Mouse (Mus musculus) intestine, embryonic 15.5 days (tissue): ENCODE results near the gene Agt. TPM values are rescaled to one million over a fixed set of nuclear protein-coding genes. Genes with fewer than 3 reads are reported as not detected.

Experiments
- ATAC-seq: fragments of 200-750 bp; cut with Nextera tagmentation; 2 replicates; pipeline ENCODE4 v1.8.0; 2017; ENCODE audit warnings: moderate TSS enrichment, moderate library complexity
- H3K27ac ChIP-seq: fragments of 300-500 bp; sonication (generic); 2 replicates; pipeline ENCODE4 v1.5.1; 2015; ENCODE audit warnings: mild to moderate bottlenecking, inconsistent platforms
- H3K27me3 ChIP-seq: fragments of 300-500 bp; sonication (generic); replicated peaks from 2 replicates; pipeline ENCODE4 v1.6.1; 2015; ENCODE audit warnings: inconsistent platforms
- H3K36me3 ChIP-seq: fragments of 300-500 bp; sonication (generic); 2 replicates; pipeline ENCODE4 v1.6.1; 2015; ENCODE audit warnings: inconsistent platforms
- H3K4me1 ChIP-seq: fragments of 300-500 bp; sonication (generic); replicated peaks from 2 replicates; pipeline ENCODE4 v1.6.1; 2015; ENCODE audit warnings: inconsistent platforms
- H3K4me2 ChIP-seq: fragments of 300-500 bp; sonication (generic); replicated peaks from 2 replicates; pipeline ENCODE4 v1.6.1; 2015; ENCODE audit warnings: mild to moderate bottlenecking, inconsistent platforms
- H3K4me3 ChIP-seq: fragments of 300-500 bp; sonication (generic); replicated peaks from 2 replicates; pipeline ENCODE4 v1.5.1; 2015; ENCODE audit warnings: inconsistent platforms
- H3K9ac ChIP-seq: fragments of 300-500 bp; sonication (generic); 2 replicates; pipeline ENCODE4 v1.6.1; 2015; ENCODE audit warnings: inconsistent platforms
- H3K9me3 ChIP-seq: fragments of 300-500 bp; sonication (generic); 2 replicates; pipeline ENCODE4 v1.6.1; 2016; ENCODE audit warnings: inconsistent platforms
- WGBS: fragments of 180-500 bp; shearing (Covaris S2); methylation state at CpG from one replicate; pipeline ENCODE4 v1.1.7; 2015; 5-methylcytosine and 5-hydroxymethylcytosine counted together
- polyA plus RNA-seq: library from polyadenylated mRNA; unstranded; fragments of >200 nt; fragmentation: Nextera tagmentation; extraction: Ambion mirVana; gene quantifications from 2 replicates; pipeline ENCODE4 v1.2.1, GENCODE M21; 2015

Agt gene
- polyA plus RNA-seq, 1 experiment from 2014 or later: 4.1 TPM

GRCm38 (mm10) chr8:124547269-124547668 lies 22.2 kb downstream of the Agt start:
- 47% methylated on average over 11 of the region's 11 CpGs for WGBS
- no peak overlapping the region for H3K4me3 ChIP-seq
- H3K27me3 ChIP-seq: no peaks in the 10 kb centered on the region
- no peaks in the 10 kb centered on the region for H3K9me3 ChIP-seq
- no peak overlapping the region for H3K9ac ChIP-seq
- ATAC-seq: 0 out of 2 replicates have a peak, but pooled peaks have one; percentile 25
- H3K4me2 ChIP-seq: no peak overlapping the region
- no peak overlapping the region for H3K27ac ChIP-seq
- H3K4me1 ChIP-seq: no peaks in the 10 kb centered on the region
- peaks cover 59% of the 10 kb centered on the region for H3K36me3 ChIP-seq

- H3K4me1 ChIP-seq: no peaks in the 10 kb centered on the region
- ATAC-seq: no peak
- 91% methylated on average over 7 of the region's 7 CpGs for WGBS
- H3K9me3 ChIP-seq: no peaks in the 10 kb centered on the region
- H3K4me3 ChIP-seq: no peak overlapping the region
- H3K4me2 ChIP-seq: no peak overlapping the region
- H3K27me3 ChIP-seq: no peaks in the 10 kb centered on the region
- peaks cover 54% of the 10 kb centered on the region for H3K36me3 ChIP-seq
- H3K9ac ChIP-seq: no peak overlapping the region
- H3K27ac ChIP-seq: no peak overlapping the region
Observed at GRCm38 (mm10) chr8:124546815-124547214, 22.7 kb downstream of the Agt start.

GRCm38 (mm10) chr8:124546371-124546770 lies 23.1 kb downstream of the Agt start:
- H3K4me3 ChIP-seq: no peak overlapping the region
- H3K9me3 ChIP-seq: no peaks in the 10 kb centered on the region
- H3K4me2 ChIP-seq: no peak overlapping the region
- WGBS: 94% methylated on average over 6 of the region's 6 CpGs
- H3K4me1 ChIP-seq: no peaks in the 10 kb centered on the region
- H3K27ac ChIP-seq: no peak overlapping the region
- no peak overlapping the region for H3K9ac ChIP-seq
- H3K27me3 ChIP-seq: no peaks in the 10 kb centered on the region
- peaks cover 51% of the 10 kb centered on the region for H3K36me3 ChIP-seq
- no peak for ATAC-seq

GRCm38 (mm10) chr8:124543272-124543671 lies 26.2 kb downstream of the Agt start:
- no peak overlapping the region for H3K9ac ChIP-seq
- ATAC-seq: no peak
- no peak overlapping the region for H3K4me2 ChIP-seq
- H3K4me1 ChIP-seq: 0 out of 2 replicates have a peak, but pooled peaks cover 3% of the 10 kb centered on the region
- H3K27ac ChIP-seq: no peak overlapping the region
- H3K36me3 ChIP-seq: peaks cover 50% of the 10 kb centered on the region
- WGBS: 97% methylated on average over 5 of the region's 5 CpGs
- no peaks in the 10 kb centered on the region for H3K9me3 ChIP-seq
- H3K27me3 ChIP-seq: no peaks in the 10 kb centered on the region
- no peak overlapping the region for H3K4me3 ChIP-seq

- peaks cover 50% of the 10 kb centered on the region for H3K36me3 ChIP-seq
Observed at GRCm38 (mm10) chr8:124542001-124542400, 27.5 kb downstream of the Agt start.

GRCm38 (mm10) chr8:124540906-124541305 lies 28.6 kb downstream of the Agt start:
- Histone ChIP-seq H3K9me3 (no peaks in the 10 kb centered on the region), H3K36me3 (peaks cover 47% of the 10 kb centered on the region), H3K9ac (no peak overlapping the region), H3K4me1 (0 out of 2 replicates have a peak, but pooled peaks cover 3% of the 10 kb centered on the region), H3K4me3 (no peak overlapping the region), H3K27me3 (no peaks in the 10 kb centered on the region), H3K4me2 (no peak overlapping the region; the same call in 1 of the 2 replicates), H3K27ac (no peak overlapping the region)
- 74% methylated on average over 12 of the region's 12 CpGs for WGBS
- peak; percentile 91 for ATAC-seq

More at GRCm38 (mm10) chr8:124542001-124542400, 27.5 kb downstream of the Agt start:
- no peak for ATAC-seq
- Histone ChIP-seq H3K27me3 (no peaks in the 10 kb centered on the region), H3K4me2 (no peak overlapping the region), H3K4me3 (no peak overlapping the region), H3K9ac (no peak overlapping the region), H3K9me3 (no peaks in the 10 kb centered on the region), H3K27ac (no peak overlapping the region), H3K4me1 (0 out of 2 replicates have a peak, but pooled peaks cover 3% of the 10 kb centered on the region)
- WGBS: 93% methylated on average over 4 of the region's 4 CpGs

GRCm38 (mm10) chr8:124535451-124535850 lies 34.1 kb downstream of the Agt start:
- Histone ChIP-seq H3K9me3 (no peaks in the 10 kb centered on the region), H3K9ac (no peak overlapping the region), H3K27me3 (no peaks in the 10 kb centered on the region), H3K4me3 (no peak overlapping the region), H3K27ac (no peak overlapping the region), H3K36me3 (peaks cover 36% of the 10 kb centered on the region), H3K4me2 (no peak overlapping the region), H3K4me1 (0 out of 2 replicates have a peak, but pooled peaks cover 2% of the 10 kb centered on the region)
- 84% methylated on average over 5 of the region's 5 CpGs for WGBS
- no peak for ATAC-seq

- 93% methylated on average over 3 of the region's 3 CpGs for WGBS
- no peaks in the 10 kb centered on the region for H3K27me3 ChIP-seq
- ATAC-seq: no peak
- peaks cover 34% of the 10 kb centered on the region for H3K36me3 ChIP-seq
- no peak overlapping the region for H3K9ac ChIP-seq
- no peaks in the 10 kb centered on the region for H3K9me3 ChIP-seq
- no peaks in the 10 kb centered on the region for H3K4me1 ChIP-seq
- H3K4me3 ChIP-seq: no peak overlapping the region
- H3K4me2 ChIP-seq: no peak overlapping the region
- no peak overlapping the region for H3K27ac ChIP-seq
Observed at GRCm38 (mm10) chr8:124532626-124533025, 36.9 kb downstream of the Agt start.

GRCm38 (mm10) chr8:124530996-124531395 lies 38.5 kb downstream of the Agt start:
- H3K9ac ChIP-seq: no peak overlapping the region
- no peaks in the 10 kb centered on the region for H3K9me3 ChIP-seq
- WGBS: 88% methylated on average over 4 of the region's 4 CpGs
- H3K27me3 ChIP-seq: no peaks in the 10 kb centered on the region
- H3K4me3 ChIP-seq: no peak overlapping the region
- H3K27ac ChIP-seq: no peak overlapping the region
- H3K36me3 ChIP-seq: peaks cover 45% of the 10 kb centered on the region
- H3K4me1 ChIP-seq: no peaks in the 10 kb centered on the region
- ATAC-seq: no peak
- H3K4me2 ChIP-seq: no peak overlapping the region

GRCm38 (mm10) chr8:124530556-124530955 lies 39.0 kb downstream of the Agt start:
- Histone ChIP-seq H3K9ac (no peak overlapping the region), H3K27me3 (no peaks in the 10 kb centered on the region), H3K4me1 (no peaks in the 10 kb centered on the region), H3K9me3 (no peaks in the 10 kb centered on the region), H3K36me3 (peaks cover 50% of the 10 kb centered on the region), H3K4me3 (no peak overlapping the region), H3K27ac (no peak overlapping the region), H3K4me2 (no peak overlapping the region)
- WGBS: 94% methylated on average over 7 of the region's 7 CpGs
- no peak for ATAC-seq

- H3K4me2 ChIP-seq: no peak overlapping the region
- no peak overlapping the region for H3K27ac ChIP-seq
- H3K4me3 ChIP-seq: no peak overlapping the region
- H3K9me3 ChIP-seq: no peaks in the 10 kb centered on the region
- 88% methylated on average over 14 of the region's 14 CpGs for WGBS
- H3K36me3 ChIP-seq: peaks cover 50% of the 10 kb centered on the region
- no peak overlapping the region for H3K9ac ChIP-seq
- no peak for ATAC-seq
- no peaks in the 10 kb centered on the region for H3K4me1 ChIP-seq
- H3K27me3 ChIP-seq: no peaks in the 10 kb centered on the region
Observed at GRCm38 (mm10) chr8:124530076-124530475, 39.4 kb downstream of the Agt start.

- Histone ChIP-seq H3K4me3 (no peak overlapping the region), H3K27ac (no peak overlapping the region), H3K36me3 (peaks cover 34% of the 10 kb centered on the region), H3K27me3 (no peaks in the 10 kb centered on the region), H3K4me2 (no peak overlapping the region), H3K9me3 (no peaks in the 10 kb centered on the region), H3K9ac (no peak overlapping the region), H3K4me1 (peaks cover 9% of the 10 kb centered on the region; the same call in 1 of the 2 replicates)
- no peak for ATAC-seq
- 94% methylated on average over 11 of the region's 11 CpGs for WGBS
Observed at GRCm38 (mm10) chr8:124526261-124526660, 43.2 kb downstream of the Agt start.

- no peak for ATAC-seq
- Histone ChIP-seq H3K4me3 (no peak overlapping the region), H3K4me2 (peak overlapping the region; percentile 75), H3K27me3 (no peaks in the 10 kb centered on the region), H3K4me1 (peaks cover 11% of the 10 kb centered on the region; the same call in 1 of the 2 replicates), H3K9me3 (no peaks in the 10 kb centered on the region), H3K36me3 (peaks cover 13% of the 10 kb centered on the region), H3K9ac (no peak overlapping the region; the same call in 1 of the 2 replicates), H3K27ac (no peak overlapping the region)
- 95% methylated on average over 6 of the region's 6 CpGs for WGBS
Observed at GRCm38 (mm10) chr8:124521946-124522345, 47.6 kb downstream of the Agt start.
